Mouse (Mus musculus): Measurements from ENCODE around the gene Nell2.

Nell2 gene

DNA sequence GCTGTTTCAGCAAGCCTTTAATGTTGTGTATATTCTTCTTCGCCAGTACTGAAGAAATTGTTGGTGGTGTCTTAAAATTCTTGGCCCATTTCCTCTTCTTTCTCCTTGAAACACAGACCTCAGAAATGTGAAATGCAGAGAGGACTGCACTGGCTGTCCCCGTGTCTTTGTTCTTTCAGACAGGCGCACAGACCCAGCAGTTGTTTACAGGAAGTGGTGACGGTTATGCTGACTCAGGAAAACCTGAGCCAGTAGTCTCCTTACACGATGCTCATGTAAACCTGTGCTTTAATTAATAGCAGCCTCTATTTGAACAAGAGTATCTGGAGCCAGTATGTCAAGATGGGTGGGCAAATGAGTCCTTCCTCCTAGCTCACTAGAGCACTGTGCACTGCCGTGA is 61.2 kb downstream of the Nell2 start:
- no peak for DNase-seq

DNA sequence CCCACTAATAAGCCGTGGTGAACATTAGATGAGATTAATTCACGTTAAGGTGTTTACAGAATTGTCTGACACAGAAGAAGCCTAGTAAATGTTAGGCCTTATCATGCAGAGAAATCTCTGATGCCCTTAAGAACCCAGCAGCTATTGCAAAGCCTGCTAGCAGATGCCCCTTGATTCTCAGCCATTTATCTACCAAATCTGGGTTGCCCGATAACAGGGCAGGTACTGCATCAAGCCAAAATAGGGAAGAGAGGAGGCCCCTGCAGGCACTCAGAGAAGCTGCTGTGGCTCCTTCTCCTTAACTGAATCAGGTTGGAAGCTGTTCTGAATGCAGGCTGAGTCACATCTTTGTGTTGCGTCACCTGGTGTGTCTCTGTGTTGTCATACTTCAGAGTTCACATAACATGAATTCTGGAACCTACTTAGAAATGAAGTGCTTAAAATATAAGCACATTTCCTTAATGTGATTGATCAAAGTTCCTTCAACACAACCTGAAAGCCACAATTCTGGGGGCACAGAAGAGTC is 68.3 kb downstream of the Nell2 start:
- DNase-seq: no peak

GRCm38 (mm10) chr15:95444586-95444985 is 83.8 kb downstream of the Nell2 start:
- DNase-seq: no peak

DNA sequence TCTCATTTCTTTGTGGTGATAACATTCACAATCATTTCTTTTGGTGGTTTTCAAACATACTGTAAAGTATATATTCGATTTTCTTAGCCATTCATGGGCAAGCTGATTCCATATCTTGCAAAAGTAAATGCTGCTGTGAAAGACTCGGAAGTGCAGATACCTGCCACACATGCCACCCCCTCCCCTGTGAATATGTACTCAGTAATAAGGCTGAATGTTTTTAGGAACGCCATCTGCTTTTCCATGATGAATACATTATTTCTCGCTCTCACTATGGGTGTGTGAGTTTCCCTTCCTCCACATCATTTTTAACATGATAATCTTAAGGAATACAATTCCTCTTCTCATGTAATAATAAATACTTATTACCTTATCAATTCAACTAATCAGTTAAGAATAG is 90.6 kb downstream of the Nell2 start:
- DNase-seq: no peak

DNA sequence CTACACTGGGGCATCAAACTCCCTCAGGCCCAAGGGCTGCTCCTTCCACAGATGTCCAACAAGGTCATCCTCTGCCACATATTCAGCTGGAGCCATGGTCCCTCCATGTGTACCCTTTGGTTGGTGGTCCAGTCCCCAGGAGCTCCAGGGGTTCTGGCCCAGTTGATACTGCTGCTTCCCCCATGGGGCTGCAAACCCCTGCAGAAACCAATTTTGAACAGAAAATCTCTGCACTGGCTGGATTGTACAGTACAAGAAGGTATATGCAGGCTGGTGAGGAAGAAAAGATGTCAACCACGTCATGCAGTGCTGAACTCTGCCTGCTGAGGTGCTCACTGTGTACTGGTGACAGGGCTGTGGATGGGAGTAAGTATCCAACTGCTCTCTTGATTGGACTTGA is 92.1 kb downstream of the Nell2 start:
- DNase-seq: no peak

- no peak for DNase-seq
Measured at GRCm38 (mm10) chr15:95431156-95431799, 97.1 kb downstream of the Nell2 start.

GRCm38 (mm10) chr15:95430000-95430399 is 98.4 kb downstream of the Nell2 start:
- no peak for DNase-seq

GRCm38 (mm10) chr15:95428003-95428663 is 100.2 kb downstream of the Nell2 start:
- no peak for DNase-seq

- DNase-seq: no peak
Measured at GRCm38 (mm10) chr15:95425085-95425484, 103.3 kb downstream of the Nell2 start.

- DNase-seq: no peak
Measured at GRCm38 (mm10) chr15:95422226-95422950, 106.0 kb downstream of the Nell2 start.

GRCm38 (mm10) chr15:95418641-95419040 is 109.7 kb downstream of the Nell2 start:
- DNase-seq: no peak

DNA sequence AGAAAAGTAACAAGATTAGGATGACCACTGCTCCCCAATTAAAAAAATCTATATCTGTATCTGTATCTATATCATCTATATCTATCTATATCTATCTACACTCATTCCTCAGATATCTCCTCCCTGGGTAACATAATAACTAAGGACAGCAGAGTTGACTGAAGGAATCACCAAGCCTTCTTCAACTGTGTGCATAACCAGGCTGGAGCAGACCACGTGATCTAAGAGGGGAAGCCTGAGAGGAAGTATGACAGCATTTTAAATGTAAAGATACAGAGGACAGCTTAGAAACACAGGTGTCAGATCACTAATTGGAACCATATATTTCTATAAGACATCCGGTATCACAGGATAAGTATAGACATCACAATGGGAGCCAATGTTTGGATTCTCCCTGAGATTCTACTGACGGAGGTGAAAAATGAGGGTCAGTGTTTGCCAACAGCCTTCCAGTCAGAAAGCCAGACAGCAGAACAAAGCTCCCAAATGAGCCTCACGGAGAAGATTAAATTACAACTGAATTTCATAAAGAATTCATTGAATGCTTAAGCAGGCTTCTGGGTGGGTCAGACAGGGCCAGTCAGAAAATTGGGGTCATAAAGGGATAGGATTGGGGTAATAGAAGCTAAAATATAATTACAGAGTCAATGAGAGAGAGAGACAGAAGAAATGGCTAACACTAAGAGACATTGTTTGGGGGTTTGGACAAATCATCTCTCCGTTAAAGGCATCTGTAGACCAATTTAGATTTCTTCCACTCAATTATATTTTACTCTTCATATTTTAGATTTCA is 116.2 kb downstream of the Nell2 start:
- DNase-seq: no peak

DNA sequence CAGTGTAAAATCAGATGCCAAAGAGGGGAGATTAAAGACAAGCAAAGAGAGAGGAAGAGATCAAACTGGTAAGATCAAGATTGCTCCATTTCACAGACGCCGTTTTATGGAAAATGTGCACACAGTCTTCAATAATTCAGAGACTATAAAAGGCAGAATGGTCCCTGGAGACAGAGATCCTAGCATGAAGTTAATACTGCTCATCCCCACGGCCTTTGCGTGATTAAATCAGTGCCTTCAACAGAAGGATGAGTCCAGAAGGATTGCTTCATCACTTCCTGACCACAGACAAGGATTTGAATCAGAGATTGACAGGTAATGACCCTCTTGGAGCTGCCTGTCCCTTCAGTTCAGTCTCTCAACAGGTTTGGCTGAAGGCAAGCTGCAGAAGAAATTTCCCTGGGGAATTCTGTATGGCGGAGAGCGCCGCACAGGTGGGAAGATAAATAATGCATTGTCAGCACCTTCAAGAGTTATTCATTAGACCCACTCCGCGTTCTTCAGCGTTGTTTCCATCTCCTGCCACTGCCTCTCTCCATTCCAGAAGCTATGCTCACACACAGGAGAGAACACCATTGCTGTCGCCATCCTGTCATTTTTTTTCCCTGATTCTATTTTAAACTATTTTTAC is 118.0 kb downstream of the Nell2 start:
- no peak for DNase-seq

DNA sequence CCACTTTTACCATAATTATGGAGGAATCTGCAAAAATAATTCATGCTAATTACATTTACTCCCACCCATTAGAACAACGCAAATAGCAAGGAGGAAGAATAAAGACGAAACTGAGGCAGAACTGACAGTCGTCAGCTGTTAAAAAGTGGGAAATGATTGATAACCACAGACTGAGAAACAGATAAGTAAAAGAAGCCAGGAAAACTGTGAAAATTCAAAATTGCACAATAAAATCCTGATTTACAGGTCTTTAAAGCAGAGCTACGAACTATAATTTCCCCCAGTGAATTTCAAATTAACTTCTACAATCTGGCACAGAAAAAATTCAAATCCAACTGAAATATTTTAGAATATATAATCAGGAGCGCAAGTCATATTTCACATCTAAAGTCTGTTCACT is 138.0 kb downstream of the Nell2 start:
- no peak for DNase-seq

DNA sequence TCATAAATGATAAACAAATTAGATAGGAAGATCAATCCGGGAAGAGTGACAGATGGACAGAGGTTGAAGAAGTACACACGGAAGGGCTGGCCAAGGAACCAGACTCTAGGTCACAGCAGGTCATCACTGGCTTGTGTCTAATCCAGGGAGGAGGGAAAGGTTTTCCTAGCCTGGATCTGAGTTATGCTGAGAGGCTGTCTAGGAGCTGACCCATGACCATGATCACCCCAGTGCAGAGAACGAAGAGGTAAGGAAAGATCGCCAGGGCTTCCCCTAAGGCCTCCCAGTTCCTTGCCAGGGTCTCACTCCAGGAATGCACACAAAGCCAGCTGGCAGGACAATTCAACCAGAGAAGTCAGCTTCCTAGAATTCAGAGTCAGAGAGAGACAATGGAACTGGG is 139.4 kb downstream of the Nell2 start:
- no peak for DNase-seq

DNA sequence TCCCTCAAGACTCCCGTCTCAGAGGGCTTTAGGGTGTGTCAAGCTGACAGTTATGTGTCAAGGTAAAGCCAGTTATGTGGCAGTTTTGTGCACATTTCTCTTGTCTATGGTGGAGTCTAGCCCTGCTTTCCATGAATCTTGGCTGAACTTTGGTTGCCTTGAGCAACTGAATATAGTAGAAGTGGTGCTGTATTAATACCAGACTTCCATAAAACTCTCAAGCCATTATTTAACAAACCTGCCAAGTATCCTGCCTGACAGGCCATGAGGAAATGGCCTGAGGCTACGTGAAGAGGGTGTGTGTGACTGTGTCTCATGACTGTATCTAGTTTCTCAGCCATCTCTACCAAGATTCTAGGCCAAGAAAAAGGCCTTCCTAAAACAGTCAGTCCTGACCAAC is 147.5 kb downstream of the Nell2 start:
- no peak for DNase-seq

DNA sequence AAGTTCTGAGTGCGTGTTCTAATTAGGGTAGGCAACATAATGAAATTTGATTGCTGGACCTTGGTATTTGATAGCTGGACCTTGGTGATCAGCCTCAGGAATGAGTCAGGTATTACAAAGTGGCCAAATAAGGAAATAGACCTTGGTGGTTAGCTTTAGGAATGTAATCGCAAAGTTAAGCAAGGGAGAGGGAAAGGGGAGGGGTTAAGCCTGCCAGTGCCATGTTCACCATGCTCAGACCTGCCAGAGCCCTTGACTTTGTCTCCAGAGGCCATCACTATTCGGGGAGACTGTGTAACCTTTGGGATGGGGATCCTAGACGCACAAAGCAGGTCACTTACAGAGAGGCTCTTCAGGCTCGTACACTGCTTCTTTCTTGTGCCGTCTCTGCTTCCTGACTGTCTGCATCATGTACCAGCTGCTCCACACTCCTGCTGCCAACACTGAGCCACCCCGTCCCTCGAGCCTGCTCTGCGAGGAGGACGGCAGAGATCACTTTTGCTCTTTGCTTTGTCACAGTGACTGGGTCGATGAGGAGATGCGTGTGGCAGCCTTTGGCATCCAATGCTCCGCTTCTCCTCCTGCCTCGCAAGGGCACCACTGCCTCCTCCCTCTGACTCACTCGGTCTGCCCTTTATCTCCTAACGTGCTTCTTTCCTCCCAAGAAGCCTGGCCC is 157.5 kb downstream of the Nell2 start:
- DNase-seq: no peak

DNA sequence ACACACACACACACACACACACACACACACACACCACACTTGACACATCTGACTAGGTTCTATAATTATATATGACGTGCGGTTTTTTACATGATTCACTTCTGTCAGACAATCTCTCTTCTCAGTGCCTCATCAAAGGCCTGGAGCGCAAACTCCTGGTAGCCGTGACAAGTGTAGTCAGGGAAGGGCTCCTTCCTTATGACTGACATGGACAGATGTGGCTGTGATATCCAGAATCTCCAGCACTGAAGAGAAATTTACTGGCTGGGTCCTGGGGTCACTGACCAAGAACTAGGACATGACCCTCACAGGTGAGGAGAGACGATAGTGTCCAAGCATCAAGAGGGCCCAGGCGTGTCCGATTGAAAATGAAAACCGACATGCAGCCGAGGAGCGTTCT is 160.2 kb downstream of the Nell2 start:
- DNase-seq: no peak

GRCm38 (mm10) chr15:95366506-95366905 is 161.9 kb downstream of the Nell2 start:
- DNase-seq: no peak

GRCm38 (mm10) chr15:95354806-95355205 is 173.6 kb downstream of the Nell2 start:
- DNase-seq: no peak

GRCm38 (mm10) chr15:95334323-95335296 is 193.7 kb downstream of the Nell2 start:
- no peak for DNase-seq

Data from lung, adult 18-20 months (tissue).